In the genomic region with DNA sequence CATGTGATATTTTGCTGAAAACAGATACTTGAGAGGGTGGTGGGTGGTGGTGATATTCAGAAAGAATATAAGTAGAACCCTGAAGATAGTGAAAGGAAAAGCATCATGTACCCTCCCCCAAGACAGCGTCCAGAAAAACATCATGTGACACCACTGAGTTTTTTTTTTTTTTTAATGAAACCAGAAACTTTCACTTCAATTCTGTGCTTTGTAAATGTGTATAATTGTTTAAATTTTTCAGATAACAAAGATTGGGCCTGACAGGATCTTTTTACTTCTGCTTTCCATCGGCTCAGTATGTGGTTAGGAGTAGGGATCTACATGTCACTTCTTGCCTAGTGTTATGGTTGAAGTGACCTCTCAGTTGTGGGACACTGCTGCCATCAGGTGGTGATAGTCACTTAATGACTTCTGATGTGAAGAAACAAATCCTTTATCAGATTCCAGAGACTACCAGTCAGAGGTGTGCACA, we compare ENCODE assay signal across 8 mouse cellular contexts. TPM values are rescaled to one million over a fixed set of nuclear protein-coding genes. Genes with fewer than 3 reads are reported as not detected.
DNase-seq lines count a peak whose midpoint lies in the region; ATAC-seq and TF ChIP-seq lines count a peak whose summit lies in the region.

No protein-coding gene starts in this region.

- WGBS in kidney, embryonic 14.5 days, result 47% methylated on average over 2 of the region's 2 CpGs
- 33% methylated on average over 2 of the region's 2 CpGs for WGBS in liver, adult 2 months

- TF ChIP-seq POLR2A in liver, adult 2 months (IDR thresholded peaks at IDR 0.05; ENCODE audit: extremely low read depth, insufficient read depth, low read length), result no peak
- no peak for TF ChIP-seq POLR2A in myocyte (IDR thresholded peaks at IDR 0.05; ENCODE audit: insufficient read length, low read depth)

- ATAC-seq in kidney, embryonic 14.5 days (ENCODE audit: low FRiP score, low TSS enrichment), result peak; percentile 62; the same call in 1 of the 2 replicates

- no peak overlapping the region for H3K4me2 ChIP-seq in kidney, embryonic 14.5 days (replicated peaks; ENCODE audit: low read depth, low read length)
- H3K4me2 ChIP-seq in myocyte (ENCODE audit: low read depth), result peak overlapping the region; percentile 49

- no peaks in the 10 kb centered on the region for H3K27me3 ChIP-seq in C2C12 (ENCODE audit: control insufficient read depth, insufficient read depth, insufficient read length)
- no peaks in the 10 kb centered on the region for H3K27me3 ChIP-seq in kidney, embryonic 14.5 days (ENCODE audit: control insufficient read depth, insufficient read depth, low read length)
- no peaks in the 10 kb centered on the region for H3K27me3 ChIP-seq in liver, adult 2 months (ENCODE audit: control insufficient read depth, insufficient read depth, low read length)
- H3K27me3 ChIP-seq in myocyte (ENCODE audit: control insufficient read depth, insufficient read depth, insufficient read length), result no peaks in the 10 kb centered on the region

- no peak for TF ChIP-seq CTCF in C2C12 (IDR thresholded peaks at IDR 0.05; ENCODE audit: control insufficient read depth, insufficient read depth, insufficient read length)
- peak; percentile 20; the same call in 1 of the 2 replicates for TF ChIP-seq CTCF in liver, adult 2 months (IDR thresholded peaks at IDR 0.05; ENCODE audit: low read depth, low read length)

- peak; percentile 94 for DNase-seq in R1 (ENCODE audit: low read depth, low spot score)
- peak; percentile 45 to 71 for DNase-seq in cerebellum, postnatal 25 days
- peak; percentile 57 for DNase-seq in gonadal fat pad, adult 2 months (ENCODE audit: low read depth)
- peak; percentile 90 for DNase-seq in liver, adult 2 months (ENCODE audit: extremely low read depth, low read depth, low spot score)
- peak; percentile 72 for DNase-seq in testis, postnatal 10 days (ENCODE audit: low spot score)

- H3K27ac ChIP-seq in kidney, embryonic 14.5 days (ENCODE audit: low read depth, low read length), result no peak overlapping the region
- no peak overlapping the region for H3K27ac ChIP-seq in liver, adult 2 months (replicated peaks; ENCODE audit: insufficient read depth, low read depth, low read length)

- H3K4me3 ChIP-seq in C2C12 (ENCODE audit: insufficient read depth, poor library complexity, severe bottlenecking), result no peak overlapping the region
- no peak overlapping the region for H3K4me3 ChIP-seq in kidney, embryonic 14.5 days (ENCODE audit: low read length)
- no peak overlapping the region for H3K4me3 ChIP-seq in liver, adult 2 months (ENCODE audit: insufficient read depth, low read depth, low read length)
- H3K4me3 ChIP-seq in myocyte, result no peak overlapping the region

- no peaks in the 10 kb centered on the region for H3K79me2 ChIP-seq in C2C12 (ENCODE audit: control insufficient read depth, insufficient read depth)
- H3K79me2 ChIP-seq in liver, adult 2 months (ENCODE audit: control insufficient read depth, insufficient read depth, low read length), result no peaks in the 10 kb centered on the region
- H3K79me2 ChIP-seq in myocyte (ENCODE audit: control insufficient read depth, insufficient read depth), result no peaks in the 10 kb centered on the region

- H3ac ChIP-seq in C2C12 (ENCODE audit: control insufficient read depth, insufficient read length, low read depth), result no peak overlapping the region
- H3ac ChIP-seq in myocyte (ENCODE audit: control insufficient read depth, insufficient read length), result no peak overlapping the region

- H3K4me1 ChIP-seq in kidney, embryonic 14.5 days (ENCODE audit: control insufficient read depth, insufficient read depth, low read length), result no peaks in the 10 kb centered on the region
- peaks cover 4% of the 10 kb centered on the region; the same call in 1 of the 2 replicates for H3K4me1 ChIP-seq in liver, adult 2 months (ENCODE audit: control insufficient read depth, insufficient read depth, low read length)

- H3K36me3 ChIP-seq in C2C12 (ENCODE audit: control insufficient read depth, insufficient read depth) (no peaks in the 10 kb centered on the region), myocyte (ENCODE audit: control insufficient read depth, insufficient read depth) (no peaks in the 10 kb centered on the region)
- no peaks in the 10 kb centered on the region for H3K36me3 ChIP-seq in kidney, embryonic 14.5 days (ENCODE audit: control insufficient read depth, insufficient read depth, low read length)
- H3K36me3 ChIP-seq in liver, adult 2 months (ENCODE audit: control insufficient read depth, insufficient read depth, low read length), result no peaks in the 10 kb centered on the region

- no peak overlapping the region for H3K9ac ChIP-seq in kidney, embryonic 14.5 days (ENCODE audit: low read depth, low read length)
- H3K9ac ChIP-seq in liver, adult 2 months (ENCODE audit: low read depth, low read length), result no peak overlapping the region

- H3K9me3 ChIP-seq in kidney, embryonic 14.5 days (ENCODE audit: control insufficient read depth, low read length), result no peaks in the 10 kb centered on the region

- no peaks in the 10 kb centered on the region for H3K79me3 ChIP-seq in C2C12 (ENCODE audit: low read depth)

TF ChIP-seq in C2C12, 6 proteins besides CTCF, POLR2A, EP300 and RAD21:
- TF ChIP-seq USF1 (IDR thresholded peaks at IDR 0.05; ENCODE audit: low read depth) (peak; percentile 51), MYOG (IDR thresholded peaks at IDR 0.05; ENCODE audit: control insufficient read depth, extremely low read depth, insufficient read length) (no peak)

TF ChIP-seq in myocyte, 11 proteins besides CTCF, POLR2A, EP300 and RAD21:
- peak; percentile 38 for TF ChIP-seq USF1 (IDR thresholded peaks at IDR 0.05; ENCODE audit: low read depth)
- TF ChIP-seq REST (IDR thresholded peaks at IDR 0.05; ENCODE audit: insufficient read depth, insufficient read length), result no peak
TF ChIP-seq in myocyte: peak in this region for 1.

RNA-seq across cellular contexts. Expression of gene Bicd1, which starts 33.7 kb away (rescaled TPM):
- polyA plus RNA-seq in C2C12 (2012; fragmentation: generic; extraction: Trizol), result 1.2 TPM
- polyA plus RNA-seq in gonadal fat pad, adult 2 months (2012; rRNA removed), result 2.4 and 3.3 TPM in 2 replicates
- polyA plus RNA-seq in kidney, embryonic 14.5 days (2014; fragmentation: Nextera tagmentation; extraction: Ambion mirVana), result 8.3 and 10.2 TPM in 2 replicates
- total RNA-seq in liver, adult 2 months (2014; rRNA removed), result 0.55 and 0.60 TPM in 2 replicates
- polyA plus RNA-seq in liver, adult 2 months (2012; rRNA removed), result 0.02 TPM in 1 of 2 replicates, not detected in the other
- 1.0 TPM for polyA plus RNA-seq in myocyte (2012; fragmentation: generic; extraction: Trizol)
